Mouse (Mus musculus) spleen, adult 2 months (tissue): ENCODE data around the gene Rpap3.

Source experiments
- CTCF ChIP-seq: fragments of 200-500 bp; IDR thresholded peaks from 2 replicates; pipeline ENCODE4 v1.5.1; 2011; ENCODE audit warnings: mild to moderate bottlenecking, inconsistent platforms; ENCODE audit not compliant: insufficient read depth, insufficient read length, insufficient replicate concordance; ENCODE audit errors: extremely low read depth
- POLR2A ChIP-seq: fragments of 200-500 bp; IDR thresholded peaks from 2 replicates; pipeline ENCODE4 v1.6.1; 2011; ENCODE audit warnings: low read depth, low read length, inconsistent platforms

DNA sequence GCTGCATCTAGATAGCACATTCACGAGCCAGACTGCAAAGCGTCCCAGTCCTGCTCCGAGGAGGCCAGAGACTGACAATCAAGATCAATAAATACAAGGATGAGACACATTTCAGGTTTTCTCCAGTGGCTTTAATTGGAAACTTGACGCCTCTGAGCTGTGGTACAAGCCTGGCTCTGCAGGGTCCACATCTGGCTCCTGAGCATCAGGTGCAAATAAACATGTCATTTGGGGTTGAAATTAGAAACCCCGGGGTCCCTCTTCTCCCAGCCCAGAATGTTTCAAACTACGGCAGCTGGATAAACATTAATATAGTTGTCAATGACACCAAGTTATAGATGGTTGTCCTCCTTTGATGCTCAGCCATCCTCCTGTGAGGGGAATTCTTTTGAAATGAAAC lies 5.3 kb upstream of the Rpap3 start:
- no peak for TF ChIP-seq CTCF
- TF ChIP-seq POLR2A = no peak
